Mouse (Mus musculus): ENCODE results near the gene Vmo1. TPM values are rescaled to one million over a fixed set of nuclear protein-coding genes. Genes with fewer than 3 reads are reported as not detected.

Gene Vmo1
- polyA plus RNA-seq, 1 experiment from 2014 or later = not detected

DNA sequence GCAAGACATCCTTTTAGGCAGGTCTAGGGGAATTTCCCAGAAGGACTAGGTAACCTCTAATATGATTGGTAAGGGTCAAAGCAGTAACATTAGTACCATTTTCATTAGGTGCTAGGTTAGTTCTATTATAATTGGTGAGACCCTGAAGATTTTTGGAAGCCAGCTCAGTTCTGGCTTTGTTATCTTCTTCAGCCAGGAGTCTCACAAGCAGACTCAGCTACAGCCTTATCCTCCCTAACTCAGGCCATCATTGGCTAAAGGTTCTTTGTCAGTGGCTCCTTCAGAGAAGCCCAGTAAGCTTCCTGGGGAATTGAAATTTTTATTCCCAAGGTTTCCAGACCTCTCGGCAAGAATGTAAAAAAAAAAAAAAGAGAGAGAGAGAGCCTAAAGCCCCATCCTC is 4.0 kb upstream of the Vmo1 start:
- Histone ChIP-seq H3K27ac (no peak overlapping the region), H3K36me3 (no peaks in the 10 kb centered on the region), H3K9ac (no peak overlapping the region), H3K9me3 (no peaks in the 10 kb centered on the region), H3K27me3 (replicated peaks) (peaks cover 10% of the 10 kb centered on the region), H3K4me3 (no peak overlapping the region), H3K4me2 (replicated peaks) (no peak overlapping the region), H3K4me1 (peaks cover 10% of the 10 kb centered on the region)
- no peak for ATAC-seq (ENCODE audit: low FRiP score, low read depth)
- WGBS = 71% methylated on average over 1 of the region's 1 CpGs

DNA sequence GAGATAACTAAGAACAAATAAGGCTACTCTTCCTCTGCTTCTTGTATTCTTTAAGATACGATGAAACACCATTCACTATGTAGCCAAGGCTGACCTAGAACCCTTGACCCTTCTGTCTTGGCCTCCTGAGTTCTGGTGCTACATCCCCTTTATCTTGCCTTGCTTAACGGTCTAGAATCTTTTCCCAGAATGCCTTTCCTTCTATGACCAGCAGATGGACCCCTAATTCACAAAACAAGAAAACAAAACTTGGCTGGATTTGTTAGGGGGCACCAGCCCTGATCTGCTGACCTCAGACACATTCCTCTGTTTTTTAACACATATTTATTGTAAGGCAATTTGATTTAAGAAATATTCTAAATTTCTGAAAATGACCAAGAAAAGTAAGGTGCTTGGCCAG is 1.9 kb upstream of the Vmo1 start:
- Histone ChIP-seq H3K4me1 (peaks cover 10% of the 10 kb centered on the region), H3K9ac (no peak overlapping the region), H3K9me3 (no peaks in the 10 kb centered on the region), H3K27me3 (replicated peaks) (peaks cover 10% of the 10 kb centered on the region), H3K4me3 (no peak overlapping the region), H3K27ac (no peak overlapping the region), H3K36me3 (no peaks in the 10 kb centered on the region), H3K4me2 (replicated peaks) (no peak overlapping the region)
- no peak for ATAC-seq (ENCODE audit: low FRiP score, low read depth)
- WGBS = 38% methylated on average over 2 of the region's 2 CpGs

DNA sequence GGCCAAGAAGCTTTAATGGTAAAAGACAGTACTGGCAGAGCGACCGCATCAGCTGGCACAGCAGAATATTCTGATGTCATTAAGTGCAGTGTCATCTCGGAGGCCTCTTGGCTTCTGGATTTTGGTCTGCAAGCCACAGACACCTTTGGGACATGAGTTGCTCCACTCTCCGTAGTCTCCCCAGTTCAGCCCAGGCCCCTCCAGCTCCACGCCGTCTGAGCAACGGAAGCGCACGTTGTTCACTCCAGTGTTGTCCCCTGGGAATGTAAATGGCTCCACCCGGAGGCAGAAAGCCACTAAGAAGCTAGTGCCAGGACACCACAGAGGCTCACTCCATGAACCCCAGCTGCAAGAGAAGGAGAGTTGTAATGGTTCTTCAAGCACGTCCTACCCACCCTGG is 896 bp downstream of the Vmo1 start:
- H3K27ac ChIP-seq = no peak overlapping the region
- no peak overlapping the region for H3K4me2 ChIP-seq (replicated peaks)
- WGBS = 56% methylated on average over 11 of the region's 11 CpGs
- ATAC-seq (ENCODE audit: low FRiP score, low read depth) = no peak
- H3K36me3 ChIP-seq = no peaks in the 10 kb centered on the region
- no peak overlapping the region for H3K9ac ChIP-seq
- H3K4me3 ChIP-seq = no peak overlapping the region
- H3K4me1 ChIP-seq = peaks cover 7% of the 10 kb centered on the region; the same call in 1 of the 2 replicates
- H3K27me3 ChIP-seq (replicated peaks) = no peaks in the 10 kb centered on the region
- H3K9me3 ChIP-seq = no peaks in the 10 kb centered on the region

DNA sequence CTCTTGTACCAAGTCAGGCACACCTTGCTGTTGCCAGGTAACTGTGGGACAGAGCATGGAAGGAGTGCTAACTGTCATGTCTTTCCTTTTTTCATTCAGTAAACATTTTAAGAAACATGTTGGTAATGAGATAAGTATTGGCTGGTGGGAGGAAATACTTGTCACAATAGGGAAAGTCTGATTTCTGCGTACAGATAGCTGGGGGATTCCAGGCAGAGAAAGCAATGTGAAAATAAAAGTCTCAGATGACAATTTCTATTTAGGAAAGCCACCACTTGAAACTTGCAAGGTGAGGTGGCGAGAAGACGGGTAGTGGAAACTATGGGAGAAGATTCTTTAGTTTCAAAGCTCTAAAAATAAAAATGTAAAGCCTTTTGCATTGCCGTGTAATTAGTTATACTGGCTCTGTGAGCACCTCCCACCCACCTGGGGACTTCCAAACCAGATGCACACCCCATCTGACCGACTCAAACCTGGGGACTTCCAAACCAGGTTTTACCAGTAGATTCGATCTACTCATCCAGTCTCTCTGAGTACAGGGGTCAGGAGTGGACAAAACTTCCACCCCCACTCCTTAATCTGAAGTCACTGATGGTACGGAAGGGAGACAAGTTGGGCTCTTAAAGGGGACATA is 1.6 kb downstream of the Vmo1 start:
- no peak overlapping the region for H3K4me2 ChIP-seq (replicated peaks)
- H3K36me3 ChIP-seq = no peaks in the 10 kb centered on the region
- WGBS = 84% methylated on average over 7 of the region's 7 CpGs
- H3K27me3 ChIP-seq (replicated peaks) = no peaks in the 10 kb centered on the region
- H3K9me3 ChIP-seq = no peaks in the 10 kb centered on the region
- no peak for ATAC-seq (ENCODE audit: low FRiP score, low read depth)
- H3K9ac ChIP-seq = no peak overlapping the region
- H3K27ac ChIP-seq = no peak overlapping the region
- H3K4me1 ChIP-seq = peaks cover 7% of the 10 kb centered on the region; the same call in 1 of the 2 replicates
- no peak overlapping the region for H3K4me3 ChIP-seq

DNA sequence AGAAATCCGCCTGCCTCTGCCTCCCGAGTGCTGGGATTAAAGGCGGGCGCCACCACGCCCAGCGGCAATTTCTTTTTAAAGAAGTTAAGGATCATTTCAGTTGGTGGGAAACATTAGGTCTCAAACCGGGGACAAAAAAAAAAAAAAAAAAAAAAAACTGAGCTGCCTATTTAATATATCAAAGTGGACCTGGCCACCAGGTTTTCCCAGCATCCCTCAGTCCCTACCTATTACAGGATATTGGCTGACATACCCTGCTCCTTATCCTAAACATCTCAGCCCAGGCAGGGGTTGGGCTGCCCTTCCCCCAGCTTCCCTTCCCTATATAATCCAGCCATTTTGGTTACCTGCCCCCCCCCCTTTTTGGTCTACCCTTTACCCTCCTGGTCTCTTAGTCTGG is 2.6 kb downstream of the Vmo1 start:
- Histone ChIP-seq H3K9me3 (no peaks in the 10 kb centered on the region), H3K36me3 (no peaks in the 10 kb centered on the region)
- no peak for ATAC-seq (ENCODE audit: low FRiP score, low read depth)

DNA sequence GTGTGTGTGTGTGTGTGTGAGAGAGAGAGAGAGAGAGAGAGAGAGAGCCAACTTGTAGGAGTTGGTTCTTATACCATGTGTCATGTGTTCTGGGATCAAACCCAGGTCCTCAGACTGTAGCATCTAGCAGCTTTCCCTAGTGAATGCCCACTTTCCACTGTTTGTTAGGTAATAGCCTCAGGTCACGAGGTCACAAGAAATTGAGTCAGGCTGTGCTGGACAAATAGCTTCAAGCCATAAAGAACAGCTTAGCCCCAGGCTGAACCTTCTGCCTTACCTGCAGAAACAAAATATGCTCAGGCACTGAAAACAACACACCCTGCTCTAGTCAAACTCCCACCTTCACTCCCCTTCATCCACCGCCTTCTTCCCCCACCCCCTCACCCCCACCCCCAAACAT is 3.2 kb downstream of the Vmo1 start:
- Histone ChIP-seq H3K9me3 (no peaks in the 10 kb centered on the region), H3K27ac (no peak overlapping the region), H3K27me3 (replicated peaks) (no peaks in the 10 kb centered on the region), H3K36me3 (no peaks in the 10 kb centered on the region), H3K4me3 (no peak overlapping the region), H3K4me1 (peaks cover 7% of the 10 kb centered on the region; the same call in 1 of the 2 replicates), H3K9ac (no peak overlapping the region), H3K4me2 (replicated peaks) (no peak overlapping the region)
- no peak for ATAC-seq (ENCODE audit: low FRiP score, low read depth)
- WGBS = 69% methylated on average over 2 of the region's 2 CpGs

More for the DNA sequence above, 2.6 kb downstream of the Vmo1 start:
- H3K27ac ChIP-seq = no peak overlapping the region
- 89% methylated on average over 7 of the region's 7 CpGs for WGBS
- H3K4me3 ChIP-seq = no peak overlapping the region
- H3K27me3 ChIP-seq (replicated peaks) = no peaks in the 10 kb centered on the region
- H3K4me2 ChIP-seq (replicated peaks) = no peak overlapping the region
- H3K4me1 ChIP-seq = peaks cover 7% of the 10 kb centered on the region; the same call in 1 of the 2 replicates
- no peak overlapping the region for H3K9ac ChIP-seq

DNA sequence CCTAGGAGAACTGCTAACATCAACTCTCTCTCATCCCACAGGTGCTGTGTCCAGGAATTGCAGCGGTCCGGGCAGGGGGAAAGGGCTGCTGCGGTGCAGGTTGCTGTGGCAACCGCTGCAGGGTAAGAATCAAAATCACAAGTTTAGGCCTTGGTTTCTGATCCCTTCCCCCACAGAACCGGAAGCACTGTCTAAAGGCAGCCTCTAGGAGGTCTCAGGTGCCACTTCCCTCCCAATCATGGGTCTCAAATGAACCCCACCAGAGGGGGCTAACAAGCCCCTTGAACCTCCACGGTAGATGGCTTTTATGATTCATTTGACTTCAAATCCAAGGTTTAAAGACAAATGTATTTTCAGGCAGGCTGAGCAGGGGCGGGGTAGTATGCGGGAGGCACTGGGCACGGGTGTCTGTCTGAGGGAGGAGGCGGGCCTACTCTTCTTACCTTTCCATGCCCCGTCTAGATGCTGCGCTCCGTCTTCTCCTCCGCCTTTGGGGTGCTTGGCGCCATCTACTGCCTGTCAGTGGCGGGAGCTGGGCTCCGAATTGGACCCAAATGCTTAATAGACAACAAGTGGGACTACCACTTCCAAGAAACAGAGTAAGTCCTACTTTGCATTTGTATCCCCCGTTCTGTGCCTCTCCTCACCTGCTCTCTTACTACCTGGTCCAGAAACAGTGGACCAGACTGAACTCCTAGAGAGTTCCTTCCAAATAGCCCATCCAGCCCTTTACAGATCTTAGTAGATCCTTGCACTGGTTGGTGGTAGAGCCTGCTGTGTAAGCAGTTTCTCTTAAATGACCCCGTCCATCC is 4.5 kb downstream of the Vmo1 start:
- H3K4me2 ChIP-seq (replicated peaks) = peak overlapping the region; percentile 30
- no peak overlapping the region for H3K27ac ChIP-seq
- H3K4me3 ChIP-seq = no peak overlapping the region
- no peak overlapping the region for H3K9ac ChIP-seq
- no peaks in the 10 kb centered on the region for H3K27me3 ChIP-seq (replicated peaks)
- H3K36me3 ChIP-seq = no peaks in the 10 kb centered on the region
- WGBS = 10% methylated on average over 19 of the region's 19 CpGs
- no peak for ATAC-seq (ENCODE audit: low FRiP score, low read depth)
- H3K9me3 ChIP-seq = no peaks in the 10 kb centered on the region
- peaks cover 7% of the 10 kb centered on the region; the same call in 1 of the 2 replicates for H3K4me1 ChIP-seq

DNA sequence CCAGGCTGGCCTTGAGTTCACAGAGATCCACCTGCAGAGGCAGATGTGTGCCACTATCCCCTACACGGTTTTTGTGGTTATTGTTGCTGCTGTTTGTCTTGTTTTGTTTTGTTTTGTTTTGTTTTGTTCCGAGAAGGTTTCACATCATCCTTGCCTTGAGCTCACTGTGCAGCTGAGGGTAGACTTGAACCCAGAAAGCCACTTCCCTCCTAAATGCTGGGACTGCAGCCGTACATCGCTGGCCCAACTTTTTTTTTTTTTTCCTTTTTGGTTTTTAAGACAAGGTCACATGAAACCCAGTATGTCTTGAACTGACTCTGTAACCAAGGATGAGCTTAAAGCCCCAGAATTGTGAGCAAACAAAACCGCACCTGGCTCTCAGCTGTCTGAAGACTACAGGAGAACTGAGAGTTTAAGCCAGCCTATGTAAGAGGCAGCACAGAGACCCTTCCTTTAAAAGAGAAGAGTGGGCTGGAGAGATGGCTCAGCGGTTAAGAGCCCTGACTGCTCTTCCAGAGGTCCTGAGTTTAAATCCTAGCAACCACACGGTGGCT is 7.4 kb downstream of the Vmo1 start:
- ATAC-seq (ENCODE audit: low FRiP score, low read depth) = no peak
- H3K4me1 ChIP-seq = peaks cover 7% of the 10 kb centered on the region; the same call in 1 of the 2 replicates
- H3K4me3 ChIP-seq = no peak overlapping the region
- H3K9ac ChIP-seq = no peak overlapping the region
- no peaks in the 10 kb centered on the region for H3K36me3 ChIP-seq
- no peaks in the 10 kb centered on the region for H3K27me3 ChIP-seq (replicated peaks)
- no peaks in the 10 kb centered on the region for H3K9me3 ChIP-seq
- H3K4me2 ChIP-seq (replicated peaks) = no peak overlapping the region
- 74% methylated on average over 7 of the region's 7 CpGs for WGBS
- no peak overlapping the region for H3K27ac ChIP-seq

DNA sequence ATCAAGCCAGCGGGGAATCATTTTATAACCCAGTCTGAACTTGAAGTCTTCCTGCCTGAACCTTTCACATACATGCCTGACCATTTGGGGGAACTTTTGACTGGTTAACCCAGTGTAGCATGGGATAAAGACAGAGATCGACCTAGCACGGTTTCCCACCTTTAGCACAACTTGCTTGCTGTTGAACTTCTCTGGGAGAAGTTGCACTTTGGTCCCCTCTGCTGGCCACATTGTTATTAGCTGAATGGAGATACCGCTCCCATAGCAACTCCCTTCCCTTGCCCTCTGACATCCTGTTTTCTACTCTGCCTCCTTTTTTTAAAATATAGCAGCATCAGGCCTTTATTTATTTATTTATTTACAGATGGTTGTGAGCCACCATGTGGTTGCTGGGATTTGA is 8.0 kb downstream of the Vmo1 start:
- no peak for ATAC-seq (ENCODE audit: low FRiP score, low read depth)

DNA sequence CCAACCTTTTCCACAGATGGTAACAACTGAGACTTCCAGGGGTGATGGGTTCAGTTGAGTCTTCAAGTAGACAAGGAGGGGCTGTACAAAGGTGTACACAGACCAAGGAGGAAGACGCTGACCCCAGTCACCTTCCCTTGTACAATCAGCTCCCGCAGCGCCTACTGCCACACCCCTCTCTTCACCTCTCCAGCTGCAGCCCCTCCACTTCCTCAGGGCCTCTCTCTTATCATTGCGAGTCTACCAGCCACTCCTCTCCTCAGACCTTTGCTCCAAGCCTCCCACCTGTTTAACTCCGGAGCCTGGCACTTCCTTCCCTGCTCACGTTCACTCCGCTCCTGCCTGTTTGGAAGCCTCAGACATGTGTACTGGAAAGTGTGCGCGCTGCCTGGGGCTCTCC is 9.4 kb downstream of the Vmo1 start, which contains the start of gene Tm4sf5:
TSS of gene Tm4sf5 (plus strand) at position 275 of the 400 bp plus-strand sequence.
- Histone ChIP-seq H3K36me3 (no peaks in the 10 kb centered on the region), H3K27me3 (replicated peaks) (no peaks in the 10 kb centered on the region), H3K9me3 (no peaks in the 10 kb centered on the region), H3K4me2 (replicated peaks) (no peak within 1 kb of the TSS), H3K4me1 (peaks cover 5% of the 10 kb centered on the region; the same call in 1 of the 2 replicates), H3K4me3 (no peak within 1 kb of the TSS), H3K9ac (no peak within 1 kb of the TSS), H3K27ac (no peak within 1 kb of the TSS)
- WGBS = 81% methylated on average over 9 of the region's 9 CpGs
- ATAC-seq (ENCODE audit: low FRiP score, low read depth) = no peak

More for the DNA sequence above, 8.0 kb downstream of the Vmo1 start:
- no peaks in the 10 kb centered on the region for H3K36me3 ChIP-seq
- no peak overlapping the region for H3K4me2 ChIP-seq (replicated peaks)
- WGBS = 26% methylated on average over 4 of the region's 4 CpGs
- H3K27me3 ChIP-seq (replicated peaks) = no peaks in the 10 kb centered on the region
- no peak overlapping the region for H3K27ac ChIP-seq
- no peak overlapping the region for H3K9ac ChIP-seq
- H3K4me3 ChIP-seq = no peak overlapping the region
- H3K9me3 ChIP-seq = no peaks in the 10 kb centered on the region
- H3K4me1 ChIP-seq = peaks cover 7% of the 10 kb centered on the region; the same call in 1 of the 2 replicates

DNA sequence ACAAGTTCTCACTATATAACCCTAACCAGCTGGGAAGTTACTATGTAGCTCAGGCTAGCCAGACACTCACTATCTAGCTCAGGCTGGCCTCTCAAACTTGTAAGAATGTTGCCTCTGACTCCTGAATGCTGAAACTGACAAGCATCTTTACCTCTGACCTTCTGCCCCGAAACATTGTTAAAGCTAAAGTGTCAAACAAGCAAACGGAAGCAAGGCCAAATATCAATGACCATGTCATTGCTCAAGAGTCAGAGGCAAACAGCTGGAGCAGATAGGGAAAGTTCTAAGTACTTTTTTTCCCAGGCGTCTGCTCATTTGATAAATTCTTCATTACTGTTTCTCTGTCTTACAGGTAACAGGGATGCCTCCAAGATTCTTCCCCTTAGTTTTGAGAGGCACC is 12.4 kb downstream of the Vmo1 start:
- Histone ChIP-seq H3K27me3 (replicated peaks) (no peaks in the 10 kb centered on the region), H3K4me2 (replicated peaks) (no peak overlapping the region), H3K4me3 (no peak overlapping the region), H3K36me3 (no peaks in the 10 kb centered on the region), H3K4me1 (no peaks in the 10 kb centered on the region), H3K9me3 (no peaks in the 10 kb centered on the region), H3K27ac (no peak overlapping the region), H3K9ac (no peak overlapping the region)
- ATAC-seq (ENCODE audit: low FRiP score, low read depth) = no peak
- whole genome bisulfite sequencing = 78% methylated on average over 3 of the region's 3 CpGs

DNA sequence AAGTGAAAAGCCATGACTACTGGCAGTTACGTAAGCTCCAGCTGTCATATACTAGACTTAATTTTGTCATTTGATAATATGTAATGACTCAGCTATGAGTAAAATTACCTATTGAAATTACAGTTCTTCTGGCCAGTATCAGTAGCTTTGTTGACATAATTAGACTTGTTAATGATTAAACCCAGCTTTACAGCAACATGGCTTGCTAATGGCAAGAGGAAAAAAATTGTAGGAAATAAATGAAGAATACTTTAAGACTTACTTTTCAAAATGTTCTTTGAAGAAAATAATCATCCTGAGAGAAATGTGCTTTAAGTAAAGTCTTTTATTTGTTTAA is 14.0 kb downstream of the Vmo1 start:
- WGBS = 90% methylated on average over 1 of the region's 1 CpGs
- Histone ChIP-seq H3K36me3 (no peaks in the 10 kb centered on the region), H3K4me3 (no peak overlapping the region), H3K9ac (no peak overlapping the region), H3K4me1 (no peaks in the 10 kb centered on the region), H3K27ac (no peak overlapping the region), H3K4me2 (replicated peaks) (no peak overlapping the region), H3K27me3 (replicated peaks) (no peaks in the 10 kb centered on the region), H3K9me3 (no peaks in the 10 kb centered on the region)
- ATAC-seq (ENCODE audit: low FRiP score, low read depth) = no peak

Data from neural tube, embryonic 12.5 days (tissue).